Mouse (Mus musculus) embryo, embryonic 11 days (tissue): ENCODE measurements around the gene Mtmr4.

Experiments used
- DNase-seq: peaks from one replicate; pipeline ENCODE4 v3.0.0-alpha.2; 2015

Gene Mtmr4

GRCm38 (mm10) chr11:87615952-87616351 is 24.0 kb downstream of the Mtmr4 start:
- no peak for DNase-seq

GRCm38 (mm10) chr11:87616790-87617474 is 25.0 kb downstream of the Mtmr4 start, which contains the start of gene Hsf5:
Gene Hsf5, plus strand, starts transcription at chr11:87617164.
- DNase-seq: no peak

- DNase-seq: no peak
Observed at GRCm38 (mm10) chr11:87617606-87618005, 25.6 kb downstream of the Mtmr4 start.

GRCm38 (mm10) chr11:87623160-87623559 is 31.2 kb downstream of the Mtmr4 start:
- no peak for DNase-seq

DNA sequence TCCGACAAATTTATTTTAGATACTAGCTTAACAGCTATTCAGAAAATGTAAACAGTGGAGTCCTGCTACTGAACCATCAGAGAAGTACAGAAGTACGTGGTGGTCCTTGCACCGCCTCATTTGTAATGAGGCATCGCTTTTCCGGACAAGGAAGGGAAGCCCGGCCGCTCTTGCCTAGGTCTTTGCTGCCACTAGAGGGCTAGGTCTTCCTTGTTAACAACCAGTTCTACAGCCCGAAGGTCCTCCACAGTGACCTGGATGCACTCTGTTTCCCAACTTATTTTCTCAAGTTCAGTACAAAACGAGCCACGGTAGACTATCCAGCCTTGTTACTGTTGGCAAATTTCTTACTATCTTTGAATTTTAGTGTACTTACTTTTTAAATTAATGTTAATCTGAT is 37.9 kb downstream of the Mtmr4 start:
- DNase-seq: peak; percentile 78

GRCm38 (mm10) chr11:87638793-87639192 is 46.8 kb downstream of the Mtmr4 start:
- DNase-seq: no peak

DNA sequence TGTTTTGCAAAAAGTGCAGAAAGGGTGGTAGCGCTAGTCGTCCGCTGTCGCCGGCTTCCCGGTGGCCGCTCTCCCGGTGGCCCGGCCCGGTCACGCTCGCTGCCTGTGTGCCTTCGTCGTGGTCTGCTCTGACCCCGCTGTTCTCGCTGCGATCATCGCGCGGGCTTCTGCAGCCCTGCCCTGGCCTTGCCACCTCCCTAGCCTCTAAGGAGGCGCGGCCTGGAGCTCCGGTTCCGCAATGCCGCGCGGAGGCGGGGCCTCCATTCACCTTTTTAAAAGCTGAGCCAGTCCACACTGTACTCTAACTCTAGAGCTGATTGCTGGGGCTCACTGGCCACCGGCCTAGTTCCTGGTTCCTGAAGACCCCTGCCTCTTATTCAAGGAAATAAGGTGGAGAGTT is 47.2 kb downstream of the Mtmr4 start:
- peak; percentile 85 for DNase-seq

- no peak for DNase-seq
Observed at GRCm38 (mm10) chr11:87642865-87643264, 50.9 kb downstream of the Mtmr4 start.

- no peak for DNase-seq
Observed at GRCm38 (mm10) chr11:87654693-87655092, 62.7 kb downstream of the Mtmr4 start.

DNA sequence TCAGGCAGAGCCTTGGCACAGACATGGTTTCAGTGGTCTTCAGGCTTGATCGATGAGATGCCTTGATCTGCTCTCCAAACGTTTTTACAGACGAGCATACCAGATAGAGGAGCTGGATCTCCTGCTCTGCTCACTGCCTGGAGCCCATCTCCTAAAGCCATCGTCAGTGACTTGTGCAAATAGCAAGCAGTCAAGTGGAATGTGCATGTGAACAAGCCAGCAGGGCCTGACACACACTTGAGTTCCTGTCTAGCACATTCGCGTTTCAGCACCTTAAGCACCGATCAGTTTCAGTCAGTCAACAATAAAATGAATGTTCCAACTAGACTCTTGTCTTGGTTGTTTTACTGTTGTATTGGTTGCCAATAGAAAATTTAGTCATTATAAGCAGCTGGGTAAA is 67.3 kb downstream of the Mtmr4 start:
- DNase-seq: no peak

- DNase-seq: peak; percentile 86
Observed at GRCm38 (mm10) chr11:87662407-87662806, 70.4 kb downstream of the Mtmr4 start, which contains the start of gene Rnf43. Gene Rnf43, plus strand, starts transcription at chr11:87662722.

GRCm38 (mm10) chr11:87662822-87663221 is 70.9 kb downstream of the Mtmr4 start:
- no peak for DNase-seq

DNA sequence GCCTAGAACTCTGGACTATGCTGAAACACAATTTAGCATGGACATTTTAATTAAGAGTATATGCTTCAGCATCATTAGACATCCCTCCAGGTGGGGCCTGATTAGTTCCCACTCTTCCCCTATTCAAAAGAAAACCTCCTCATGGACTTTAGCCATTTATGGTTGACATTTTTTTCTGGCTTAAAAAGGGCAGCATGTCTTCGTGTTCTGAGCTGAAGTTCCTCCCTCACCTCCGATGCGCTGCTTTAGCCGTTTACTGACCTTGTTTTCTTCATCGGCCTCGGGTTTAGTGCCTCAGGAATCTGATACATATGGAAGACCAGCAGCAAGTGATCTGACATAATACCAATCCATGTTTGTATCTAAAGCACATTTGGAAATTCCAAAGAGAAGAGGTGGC is 72.0 kb downstream of the Mtmr4 start:
- DNase-seq: no peak

DNA sequence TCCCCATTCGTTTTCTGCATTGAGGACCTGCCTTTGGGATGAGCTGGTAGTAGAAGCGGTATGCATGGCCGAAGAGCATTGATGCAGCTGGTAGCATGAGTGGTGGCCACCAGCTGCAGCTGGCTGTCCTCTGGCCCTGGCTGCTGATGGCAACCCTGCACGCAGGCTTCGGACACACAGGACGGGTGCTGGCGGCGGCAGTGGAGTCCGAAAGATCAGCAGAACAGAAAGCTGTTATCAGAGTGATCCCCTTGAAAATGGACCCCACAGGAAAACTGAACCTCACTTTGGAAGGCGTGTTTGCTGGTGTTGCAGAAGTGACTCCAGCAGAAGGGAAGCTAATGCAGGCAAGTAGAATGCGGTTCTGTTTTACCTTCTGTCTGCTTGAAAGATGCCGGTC is 72.6 kb downstream of the Mtmr4 start:
- DNase-seq: no peak

DNA sequence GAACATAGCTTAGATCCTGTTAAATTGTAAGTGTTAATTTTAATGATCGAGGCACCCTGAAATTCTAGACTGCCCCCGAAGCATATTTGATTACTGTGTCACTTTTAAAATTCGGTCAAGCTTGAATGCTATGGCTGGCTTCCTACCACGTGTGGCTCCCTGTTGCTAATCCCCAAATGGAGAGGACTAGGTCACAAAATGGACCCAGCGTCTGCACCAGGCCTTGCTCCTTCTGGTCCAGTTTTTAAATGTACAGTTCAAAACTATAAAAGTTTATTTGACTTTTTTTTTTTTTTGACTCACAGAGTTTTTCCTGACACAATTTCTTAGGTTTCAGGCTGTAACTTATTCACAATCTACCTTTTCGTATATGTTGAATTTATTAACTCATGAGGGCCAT is 73.3 kb downstream of the Mtmr4 start:
- no peak for DNase-seq

GRCm38 (mm10) chr11:87665658-87666057 is 73.7 kb downstream of the Mtmr4 start:
- no peak for DNase-seq
